Mouse (Mus musculus): ENCODE measurements around the gene Gm9045. TPM values are rescaled to one million over a fixed set of nuclear protein-coding genes. Genes with fewer than 3 reads are reported as not detected.
"Not testable (repeated sequence)": the region's sequence is repeated elsewhere in the genome, so short reads cannot be mapped to it uniquely, and the experiment has no call there.

The Gm9045 gene
- not detected in 2 replicates for polyA plus RNA-seq (2012; rRNA removed)

- not testable (repeated sequence) for DNase-seq (ENCODE audit: low read depth)
Observed at GRCm38 (mm10) chr10:118337731-118338130, at the start of gene Gm9045. Gene Gm9045 (minus strand): TSS chr10:118337831.

GRCm38 (mm10) chr10:118370443-118370842 lies 32.8 kb upstream of the Gm9045 start:
- DNase-seq (ENCODE audit: low read depth) = peak; percentile 94
- peak; percentile 93 for TF ChIP-seq CTCF (IDR thresholded peaks at IDR 0.05; ENCODE audit: borderline replicate concordance, extremely low read depth, insufficient read depth, insufficient read length)
- TF ChIP-seq POLR2A (IDR thresholded peaks at IDR 0.05; ENCODE audit: borderline replicate concordance, extremely low read depth, insufficient read depth, insufficient read length, poor library complexity, severe bottlenecking) = no peak

- DNase-seq (ENCODE audit: low read depth) = no peak
- no peak for TF ChIP-seq CTCF (IDR thresholded peaks at IDR 0.05; ENCODE audit: borderline replicate concordance, extremely low read depth, insufficient read depth, insufficient read length)
- TF ChIP-seq POLR2A (IDR thresholded peaks at IDR 0.05; ENCODE audit: borderline replicate concordance, extremely low read depth, insufficient read depth, insufficient read length, poor library complexity, severe bottlenecking) = no peak
Observed at GRCm38 (mm10) chr10:118369518-118369917, 31.9 kb upstream of the Gm9045 start.

- not testable (repeated sequence) for DNase-seq (ENCODE audit: low read depth)
Observed at GRCm38 (mm10) chr10:118354005-118354404, 16.4 kb upstream of the Gm9045 start, which contains the start of gene Gm9049. Gene Gm9049 (minus strand): TSS chr10:118354105.

GRCm38 (mm10) chr10:118348579-118348978 lies 10.9 kb upstream of the Gm9045 start, which contains the start of gene Gm9048:
Gene Gm9048 (minus strand): TSS chr10:118348679.
- DNase-seq (ENCODE audit: low read depth) = not testable (repeated sequence)

GRCm38 (mm10) chr10:118343155-118343554 lies 5.5 kb upstream of the Gm9045 start, which contains the start of gene Gm9046:
Gene Gm9046 (minus strand): TSS chr10:118343255.
- not testable (repeated sequence) for DNase-seq (ENCODE audit: low read depth)

GRCm38 (mm10) chr10:118332308-118332707 lies 5.3 kb downstream of the Gm9045 start, which contains the start of gene Gm9044:
Gene Gm9044 (minus strand): TSS chr10:118332408.
- DNase-seq (ENCODE audit: low read depth) = not testable (repeated sequence)

GRCm38 (mm10) chr10:118326869-118327268 lies 10.8 kb downstream of the Gm9045 start, which contains the start of gene Gm9040:
Gene Gm9040 (minus strand): TSS chr10:118326969.
- DNase-seq (ENCODE audit: low read depth) = not testable (repeated sequence)

GRCm38 (mm10) chr10:118319024-118319423 lies 18.6 kb downstream of the Gm9045 start:
- TF ChIP-seq CTCF (IDR thresholded peaks at IDR 0.05; ENCODE audit: borderline replicate concordance, extremely low read depth, insufficient read depth, insufficient read length) (no peak), POLR2A (IDR thresholded peaks at IDR 0.05; ENCODE audit: borderline replicate concordance, extremely low read depth, insufficient read depth, insufficient read length, poor library complexity, severe bottlenecking) (no peak)
- DNase-seq (ENCODE audit: low read depth) = no peak

- not testable (repeated sequence) for DNase-seq (ENCODE audit: low read depth)
Observed at GRCm38 (mm10) chr10:118302133-118302532, 35.5 kb downstream of the Gm9045 start.

- no peak for DNase-seq (ENCODE audit: low read depth)
- TF ChIP-seq CTCF (IDR thresholded peaks at IDR 0.05; ENCODE audit: borderline replicate concordance, extremely low read depth, insufficient read depth, insufficient read length) (no peak), POLR2A (IDR thresholded peaks at IDR 0.05; ENCODE audit: borderline replicate concordance, extremely low read depth, insufficient read depth, insufficient read length, poor library complexity, severe bottlenecking) (no peak)
Observed at GRCm38 (mm10) chr10:118294938-118295337, 42.7 kb downstream of the Gm9045 start, which contains the start of gene Iltifb. Gene Iltifb (minus strand): TSS chr10:118295038.

Other genes with a start within 250 kb of the Gm9045 start
- gene Mdm1, start 196.0 kb downstream of the Gm9045 start, polyA plus RNA-seq (2012; rRNA removed) = 50.1 and 53.2 TPM in 2 replicates
- 0.20 TPM in 1 of 2 replicates, not detected in the other for gene Il22, start 132.9 kb downstream of the Gm9045 start, polyA plus RNA-seq (2012; rRNA removed)
- 0.08 and 0.18 TPM in 2 replicates for gene Gm32717, start 97.1 kb downstream of the Gm9045 start, polyA plus RNA-seq (2012; rRNA removed)
- 0.08 and 0.18 TPM in 2 replicates for gene Gm32802, start 79.1 kb downstream of the Gm9045 start, polyA plus RNA-seq (2012; rRNA removed)
- not detected in 2 replicates for gene Iltifb, start 42.8 kb downstream of the Gm9045 start, polyA plus RNA-seq (2012; rRNA removed)
- gene Gm9040, start 10.9 kb downstream of the Gm9045 start, polyA plus RNA-seq (2012; rRNA removed) = not detected in 2 replicates
- not detected in 2 replicates for gene Gm9044, start 5.4 kb downstream of the Gm9045 start, polyA plus RNA-seq (2012; rRNA removed)
- gene Gm9046, start 5.4 kb upstream of the Gm9045 start, polyA plus RNA-seq (2012; rRNA removed) = not detected in 2 replicates
- gene Gm9048, start 10.8 kb upstream of the Gm9045 start, polyA plus RNA-seq (2012; rRNA removed) = not detected in 2 replicates
- gene Gm9049, start 16.3 kb upstream of the Gm9045 start, polyA plus RNA-seq (2012; rRNA removed) = not detected in 2 replicates
- not detected in 2 replicates for gene Ifng, start 103.2 kb upstream of the Gm9045 start, polyA plus RNA-seq (2012; rRNA removed)